14 mouse cellular contexts compared by ENCODE assay signal in the genomic region with DNA sequence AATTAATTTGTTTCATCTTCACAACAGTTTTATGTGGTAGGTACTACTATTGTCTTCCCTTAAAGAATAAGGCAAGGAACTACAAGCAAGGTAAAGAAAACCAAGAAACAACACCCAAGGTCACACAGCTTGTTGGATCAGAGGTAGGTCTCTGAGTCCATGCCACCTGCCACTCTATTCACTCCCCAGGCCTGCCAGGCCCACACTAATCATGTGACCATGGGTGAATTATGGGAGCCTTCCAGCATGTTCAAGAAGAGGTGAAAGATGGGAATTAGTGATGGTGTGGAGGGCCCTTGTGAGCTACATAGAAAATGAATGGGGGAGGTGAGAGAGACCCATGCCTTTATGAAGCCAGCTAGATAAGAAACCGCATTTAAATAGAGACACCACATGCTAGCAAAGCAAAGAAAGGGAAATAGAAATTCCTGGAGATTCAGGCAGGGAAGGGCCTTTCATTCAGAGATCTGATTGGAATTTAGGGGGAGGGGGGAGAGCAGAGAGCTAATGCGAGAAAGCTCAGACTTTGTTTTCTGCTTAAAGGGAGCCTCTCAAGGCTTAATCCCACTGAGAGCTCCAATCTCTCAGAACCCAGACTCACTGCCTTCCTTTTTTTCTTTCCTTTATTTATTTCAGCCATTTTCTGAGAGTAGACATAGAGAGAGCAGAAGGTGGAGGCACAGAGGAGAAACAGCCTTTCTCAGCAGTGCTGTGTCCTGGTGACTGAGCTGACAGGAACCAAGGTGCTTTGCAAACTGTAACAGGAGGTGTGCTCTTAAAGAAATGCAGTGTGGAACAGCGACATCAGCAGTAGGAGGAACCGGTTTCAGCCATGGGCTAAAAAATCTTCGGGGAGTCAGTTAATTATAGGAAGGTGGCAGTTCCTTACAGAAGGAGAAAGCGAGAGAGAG.
DNase-seq lines count a peak whose midpoint lies in the region; ATAC-seq and TF ChIP-seq lines count a peak whose summit lies in the region.
"Had no signal": no experiment of that assay in that cellular context is flagged by ENCODE, and none has a peak within 500 bp of the region (broad histone marks: within the 10 kb centered on the region; RNA-seq: fewer than 3 reads in every experiment).

No protein-coding gene starts in this region.

- H3K27ac ChIP-seq in hindbrain, embryonic 11.5 days (ENCODE audit: low read depth, low read length), result no peak overlapping the region
- H3K27ac ChIP-seq in hindbrain, embryonic 12.5 days, result no peak overlapping the region
- H3K27ac ChIP-seq in cortical plate, adult 2 months (ENCODE audit: insufficient read depth, low read length), result 0 out of 2 replicates have a peak overlapping the region, but pooled peaks have one; percentile 59
- no peak overlapping the region for H3K27ac ChIP-seq in hindbrain, embryonic 14.5 days
- H3K27ac ChIP-seq: embryonic facial prominence, embryonic 12.5 days; liver, embryonic 12.5 days had no signal

- no peaks in the 10 kb centered on the region for H3K4me1 ChIP-seq in hindbrain, embryonic 11.5 days (replicated peaks; ENCODE audit: control insufficient read depth, insufficient read depth, low read length)
- H3K4me1 ChIP-seq in hindbrain, embryonic 12.5 days, result peaks cover 7% of the 10 kb centered on the region; the same call in 1 of the 2 replicates
- peaks cover 10% of the 10 kb centered on the region for H3K4me1 ChIP-seq in cortical plate, adult 2 months (ENCODE audit: control insufficient read depth, insufficient read depth, low read length)
- H3K4me1 ChIP-seq in hindbrain, embryonic 14.5 days (replicated peaks; ENCODE audit: control insufficient read depth, insufficient read depth, low read length), result 0 out of 2 replicates have a peak, but pooled peaks cover 13% of the 10 kb centered on the region
- H3K4me1 ChIP-seq: liver, embryonic 12.5 days had no signal

- no peak overlapping the region for H3K9ac ChIP-seq in hindbrain, embryonic 11.5 days (ENCODE audit: low read depth, low read length)
- H3K9ac ChIP-seq in hindbrain, embryonic 12.5 days, result no peak overlapping the region
- 0 out of 2 replicates have a peak overlapping the region, but pooled peaks have one; percentile 3 for H3K9ac ChIP-seq in hindbrain, embryonic 14.5 days
- H3K9ac ChIP-seq: embryonic facial prominence, embryonic 12.5 days; liver, embryonic 12.5 days had no signal

- no peak for ATAC-seq in hindbrain, embryonic 11.5 days (ENCODE audit: low FRiP score)
- ATAC-seq in hindbrain, embryonic 12.5 days (ENCODE audit: low FRiP score), result no peak
- ATAC-seq in hindbrain, embryonic 14.5 days (ENCODE audit: low FRiP score), result no peak
- ATAC-seq: liver, embryonic 12.5 days had no signal

- WGBS in hindbrain, embryonic 11.5 days, result 20% methylated on average over 6 of the region's 6 CpGs
- 14% methylated on average over 6 of the region's 6 CpGs for WGBS in hindbrain, embryonic 12.5 days
- 13% methylated on average over 6 of the region's 6 CpGs for WGBS in hindbrain, embryonic 14.5 days

- no peak overlapping the region for H3K4me2 ChIP-seq in hindbrain, embryonic 11.5 days (replicated peaks; ENCODE audit: low read depth, low read length)
- no peak overlapping the region for H3K4me2 ChIP-seq in hindbrain, embryonic 12.5 days (replicated peaks)
- H3K4me2 ChIP-seq in hindbrain, embryonic 14.5 days (replicated peaks), result no peak overlapping the region
- H3K4me2 ChIP-seq: embryonic facial prominence, embryonic 12.5 days; liver, embryonic 12.5 days had no signal

- H3K27me3 ChIP-seq in hindbrain, embryonic 11.5 days (ENCODE audit: control insufficient read depth, insufficient read depth, low read length), result no peaks in the 10 kb centered on the region
- no peaks in the 10 kb centered on the region for H3K27me3 ChIP-seq in hindbrain, embryonic 12.5 days
- no peaks in the 10 kb centered on the region for H3K27me3 ChIP-seq in hindbrain, embryonic 14.5 days (ENCODE audit: control insufficient read depth, insufficient read depth, low read length)
- H3K27me3 ChIP-seq: embryonic facial prominence, embryonic 12.5 days; liver, embryonic 12.5 days had no signal

- peak; percentile 1 for DNase-seq in hindbrain, embryonic 11.5 days (ENCODE audit: low spot score)
- DNase-seq in hindbrain, embryonic 14.5 days (ENCODE audit: low spot score), result no peak
- DNase-seq in telencephalon, adult 2 months (ENCODE audit: low read depth, low spot score), result peak; percentile 33
- no peak for DNase-seq in layer of hippocampus, adult 8-10 months (ENCODE audit: low spot score in 2 of 2)
- DNase-seq in spleen, adult 18-20 months, result no peak
- DNase-seq: cerebellum, adult 2 months; layer of hippocampus, adult 9-11 months; left cerebral cortex, postnatal 4 days; lung, postnatal 14 days; retina, postnatal 1 day had no signal

- no peak for TF ChIP-seq CTCF in cortical plate, adult 2 months (IDR thresholded peaks at IDR 0.05; ENCODE audit: extremely low read depth, insufficient read depth, low read length)

- no peak for TF ChIP-seq POLR2A in cortical plate, adult 2 months (IDR thresholded peaks at IDR 0.05; ENCODE audit: extremely low read depth, insufficient read depth, low read length)

- H3K36me3 ChIP-seq in hindbrain, embryonic 11.5 days (ENCODE audit: control insufficient read depth, insufficient read depth, low read length), result no peaks in the 10 kb centered on the region
- H3K36me3 ChIP-seq in hindbrain, embryonic 12.5 days, result no peaks in the 10 kb centered on the region
- H3K36me3 ChIP-seq in hindbrain, embryonic 14.5 days (replicated peaks; ENCODE audit: control insufficient read depth, insufficient read depth), result no peaks in the 10 kb centered on the region
- H3K36me3 ChIP-seq: embryonic facial prominence, embryonic 12.5 days; liver, embryonic 12.5 days had no signal

- H3K4me3 ChIP-seq in hindbrain, embryonic 11.5 days (ENCODE audit: low read depth, low read length), result no peak overlapping the region
- H3K4me3 ChIP-seq in hindbrain, embryonic 12.5 days, result no peak overlapping the region
- H3K4me3 ChIP-seq in cortical plate, adult 2 months (ENCODE audit: insufficient read depth, low read length), result no peak overlapping the region
- no peak overlapping the region for H3K4me3 ChIP-seq in hindbrain, embryonic 14.5 days (replicated peaks; ENCODE audit: low read length)
- H3K4me3 ChIP-seq: embryonic facial prominence, embryonic 12.5 days; liver, embryonic 12.5 days had no signal

- no peaks in the 10 kb centered on the region for H3K9me3 ChIP-seq in hindbrain, embryonic 11.5 days (ENCODE audit: control insufficient read depth, low read length)
- H3K9me3 ChIP-seq in hindbrain, embryonic 12.5 days (replicated peaks), result no peaks in the 10 kb centered on the region
- H3K9me3 ChIP-seq in hindbrain, embryonic 14.5 days (ENCODE audit: control insufficient read depth, low read length), result no peaks in the 10 kb centered on the region
- H3K9me3 ChIP-seq: embryonic facial prominence, embryonic 12.5 days; liver, embryonic 12.5 days had no signal

Comparison
In these comparisons a context has a peak if more than half of its experiments do, and no peak if none do; other contexts are left out.
1. DNase-seq: peak in hindbrain, embryonic 11.5 days (single experiment) and telencephalon, adult 2 months (single experiment); none in hindbrain, embryonic 14.5 days (single experiment), layer of hippocampus, adult 8-10 months (0 of 2) and spleen, adult 18-20 months (0 of 2).